Mouse (Mus musculus) C2C12 (cell line): ENCODE measurements around the gene Mylip.

Experiments
- CEBPB ChIP-seq: IDR thresholded peaks from one replicate; pipeline ENCODE4 v1.6.1; 2011; ENCODE audit warnings: low read depth, mild to moderate bottlenecking, control low read depth, moderate library complexity
- CTCF ChIP-seq: IDR thresholded peaks from one replicate; pipeline ENCODE4 v1.5.1; 2011; ENCODE audit not compliant: control insufficient read depth, insufficient read depth, insufficient read length
- FOSL1 ChIP-seq: IDR thresholded peaks from one replicate; pipeline ENCODE4 v1.8.0; 2011; ENCODE audit warnings: mild to moderate bottlenecking, low read length; ENCODE audit not compliant: poor library complexity, insufficient read depth, severe bottlenecking
- MAX ChIP-seq: IDR thresholded peaks from one replicate; pipeline ENCODE4 v1.6.1; 2011; ENCODE audit warnings: mild to moderate bottlenecking, control low read depth
- MYOD1 ChIP-seq: IDR thresholded peaks from one replicate; pipeline ENCODE4 v1.6.1; 2011; ENCODE audit warnings: low read depth; ENCODE audit not compliant: control insufficient read depth, insufficient read length
- MYOG ChIP-seq: IDR thresholded peaks from one replicate; pipeline ENCODE4 v1.6.1; 2011; ENCODE audit not compliant: control insufficient read depth, insufficient read length; ENCODE audit errors: extremely low read depth
- USF1 ChIP-seq: IDR thresholded peaks from one replicate; pipeline ENCODE4 v1.6.1; 2011; ENCODE audit warnings: low read depth, mild to moderate bottlenecking, control low read depth, moderate library complexity

GRCm38 (mm10) chr13:45418986-45419385, 29.4 kb downstream of the Mylip start:
- TF ChIP-seq MYOG (no peak), CTCF (no peak), USF1 (no peak), MYOD1 (no peak), MAX (no peak), CEBPB (no peak), FOSL1 (no peak)
